Mouse (Mus musculus) adrenal gland, postnatal 36 days (tissue): ENCODE measurements at regions not wholly inside any gene's neighbourhood (a gene's known extent, or its start where the extent isn't known, plus 50 kb on each side); places are given as distances from the start of the nearest gene placed in this dataset.

ENCODE experiments used
- DNase-seq, 2 experiments: peaks; one replicate each; pipeline ENCODE4 v3.0.0; 2021; ENCODE audit warnings: mixed read lengths in 1 of 2

DNA sequence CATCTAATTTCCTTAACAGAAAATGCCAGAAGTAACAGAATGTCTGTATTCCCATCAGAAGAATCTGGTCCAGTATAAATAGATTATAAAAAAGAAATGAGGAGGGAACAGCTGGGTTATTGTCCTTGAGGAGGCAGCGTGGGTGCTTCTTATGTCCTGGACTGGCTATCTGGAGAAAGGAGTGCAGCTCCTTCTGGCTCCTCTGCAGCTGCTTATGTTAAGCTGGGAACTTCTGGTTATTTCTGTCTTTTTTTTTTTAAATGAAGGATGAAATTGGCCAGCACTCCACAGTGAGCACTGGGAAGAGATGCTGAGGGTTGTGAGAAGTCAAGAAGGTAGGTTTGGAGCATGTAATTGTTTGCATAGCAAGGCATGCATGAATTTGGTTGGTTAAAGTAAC lies 441.5 kb downstream of the Ebf1 start:
- DNase-seq = no peak

DNA sequence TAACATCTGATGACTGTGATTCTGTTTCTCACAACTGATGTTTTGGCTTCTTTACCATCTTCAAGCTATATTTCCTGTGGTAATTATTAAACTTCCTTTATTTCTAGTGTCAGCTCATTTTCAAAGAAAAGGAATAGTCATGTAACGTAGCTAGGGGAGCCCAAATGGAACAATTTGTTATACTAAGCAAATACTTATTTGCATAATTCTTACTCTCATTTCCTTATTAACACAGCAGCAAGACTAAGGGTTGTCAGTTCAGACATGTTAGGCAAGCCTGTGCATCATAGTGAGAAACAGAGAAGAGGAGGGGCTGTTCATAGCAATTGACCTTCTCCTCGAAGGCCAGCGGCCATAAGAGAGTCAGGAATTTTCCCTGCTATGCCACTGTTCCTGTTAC lies 449.5 kb downstream of the Ebf1 start:
- no peak for DNase-seq

DNA sequence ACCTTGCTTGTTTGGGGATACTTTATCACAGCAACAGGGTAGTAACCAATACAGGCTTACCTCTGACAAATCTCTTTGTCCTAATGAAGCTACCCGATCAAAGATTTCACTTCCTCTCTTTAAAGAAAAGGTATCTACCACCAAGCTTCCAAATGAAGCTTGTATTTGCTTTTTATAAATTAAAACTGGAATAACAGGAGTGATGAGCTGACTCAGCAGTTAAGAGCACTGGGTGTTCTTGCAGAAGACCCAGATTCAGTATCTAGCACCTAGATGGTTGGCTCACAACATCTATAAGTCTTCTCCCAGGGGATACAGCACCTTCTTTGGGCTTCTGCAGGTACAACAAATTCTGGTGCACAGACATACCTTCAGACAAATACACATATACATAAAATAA lies 453.2 kb downstream of the Ebf1 start:
- DNase-seq = no peak

DNA sequence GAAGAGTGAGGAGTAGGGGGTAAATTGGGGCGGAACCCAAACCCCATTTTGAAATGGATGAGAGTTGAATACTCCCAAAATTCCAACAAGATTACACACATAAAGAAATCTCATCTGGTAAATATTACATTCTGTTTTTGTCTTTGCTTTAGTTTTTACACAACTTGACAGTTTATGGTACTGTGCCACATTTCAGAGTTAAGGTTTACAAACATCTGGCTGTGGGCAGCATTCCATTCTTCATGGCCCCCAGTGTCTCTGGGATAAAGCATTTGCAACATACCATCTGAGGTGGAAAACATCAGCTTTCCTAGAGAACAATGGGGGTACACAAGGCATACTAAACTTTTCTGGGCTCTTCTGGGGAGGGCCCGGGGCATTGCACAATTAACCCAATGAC lies 454.1 kb downstream of the Ebf1 start:
- no peak for DNase-seq

DNA sequence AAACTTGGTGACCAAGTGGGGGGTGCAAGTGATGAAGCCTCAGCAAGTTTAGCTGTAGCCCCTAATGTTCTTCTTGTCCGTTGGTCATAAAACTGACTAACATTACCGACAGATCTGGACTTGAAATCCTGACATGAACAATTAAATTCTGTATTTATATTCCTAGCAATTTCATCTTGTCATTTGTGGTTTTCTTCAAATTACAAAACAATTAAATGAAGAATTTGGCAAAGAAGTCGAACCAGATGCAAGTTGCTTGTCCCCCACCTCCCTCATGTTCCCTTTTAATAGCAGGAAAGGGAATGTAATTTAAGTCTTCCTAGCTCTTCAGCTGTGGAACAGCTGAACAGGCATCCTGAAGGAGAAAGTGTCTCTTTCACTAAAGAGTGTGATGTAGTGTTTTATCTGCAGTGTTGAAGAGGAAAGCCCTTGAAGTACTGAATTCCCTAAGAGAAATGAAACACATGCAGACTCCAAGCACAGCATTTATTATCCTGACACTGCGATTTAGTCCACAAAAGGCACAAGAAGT lies 467.5 kb downstream of the Ebf1 start:
- DNase-seq = no peak

DNA sequence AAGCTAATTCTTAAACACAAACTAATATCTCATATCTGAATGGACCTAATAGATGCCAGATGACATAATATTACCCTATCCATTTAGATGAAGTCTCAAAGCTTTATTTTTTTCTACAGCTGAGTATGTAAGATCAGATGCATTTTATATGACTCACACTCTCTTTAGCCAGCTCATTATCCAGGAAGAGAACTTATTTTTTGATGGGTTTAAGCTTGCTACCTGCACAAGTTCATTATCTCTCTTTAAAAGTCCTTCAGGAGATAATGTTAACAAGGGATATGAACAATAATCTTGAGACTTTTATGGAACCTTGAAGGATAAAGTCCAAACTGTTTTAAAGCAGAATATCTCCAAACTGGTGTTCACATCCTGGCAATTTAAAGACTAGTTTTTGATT lies 468.0 kb downstream of the Ebf1 start:
- DNase-seq = no peak

DNA sequence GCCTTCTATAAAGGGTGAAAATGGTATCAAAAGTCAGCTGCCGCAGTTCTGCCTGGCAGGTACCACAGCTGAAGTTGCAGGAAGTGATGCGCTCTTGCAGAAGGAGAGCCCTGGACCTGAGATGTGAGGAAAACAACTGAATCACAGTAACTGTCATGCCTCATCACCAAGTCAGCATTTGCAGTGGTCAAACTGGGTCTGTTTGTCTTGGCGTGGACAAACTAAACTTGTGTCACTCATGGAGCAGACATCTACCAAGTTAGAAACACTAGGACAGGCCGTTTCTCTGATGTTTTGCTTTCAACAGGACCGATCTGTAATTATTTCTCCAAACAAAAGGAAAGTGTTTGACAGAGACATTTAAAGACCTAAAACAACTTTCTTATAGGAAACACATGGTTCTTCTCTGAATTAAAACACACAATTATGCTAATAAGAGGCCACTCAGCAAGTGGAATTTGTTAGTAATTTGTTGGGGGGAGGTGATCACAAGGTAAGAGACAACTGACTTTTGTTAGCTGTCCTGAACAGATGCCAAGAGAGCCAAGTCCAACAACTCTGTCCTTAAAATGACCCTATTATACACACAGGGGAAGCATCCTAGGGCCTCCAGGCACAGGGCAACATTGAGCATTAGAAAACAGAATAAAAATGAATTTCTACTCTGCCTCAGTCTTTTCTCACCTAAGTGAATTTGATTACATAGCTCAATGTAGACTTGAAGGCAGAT lies 470.2 kb downstream of the Ebf1 start:
- no peak for DNase-seq

DNA sequence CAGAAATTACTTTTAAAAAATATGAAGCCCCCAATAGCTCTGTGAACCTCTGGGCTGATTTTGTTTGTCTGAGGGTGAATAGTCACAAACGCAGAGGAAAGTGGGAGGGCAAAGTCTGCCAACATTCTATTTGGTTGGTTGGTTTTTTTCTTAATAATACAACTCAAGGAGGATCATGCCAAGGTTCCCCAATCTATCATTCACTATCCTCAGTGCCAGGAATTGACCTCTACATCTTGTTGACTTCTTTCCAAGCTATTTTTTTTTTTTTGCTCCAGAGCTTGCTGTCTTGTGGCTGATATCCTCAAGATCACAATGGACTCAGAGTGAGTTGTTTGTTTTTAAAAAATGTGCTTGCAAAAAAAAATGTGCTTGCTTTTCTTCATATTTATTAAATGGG lies 471.2 kb downstream of the Ebf1 start:
- DNase-seq = no peak

DNA sequence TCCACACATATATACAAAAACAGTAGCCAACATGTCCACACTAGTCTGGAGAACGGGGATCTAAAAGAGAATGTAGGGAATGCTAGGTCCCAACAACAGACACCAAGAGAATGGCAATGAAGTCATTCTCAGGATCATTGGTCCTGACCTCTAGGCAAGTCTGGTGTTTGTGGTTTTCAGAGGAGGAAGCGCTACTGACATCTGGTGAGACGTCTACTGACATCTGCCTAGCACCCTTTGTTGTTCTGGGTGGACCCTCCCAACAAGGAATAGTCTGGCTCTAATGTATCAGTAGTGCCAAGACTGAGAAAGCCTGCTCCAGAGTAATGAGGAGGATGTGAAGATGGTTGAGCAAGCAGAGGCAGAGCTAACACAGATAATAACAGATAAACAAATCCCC lies 472.4 kb downstream of the Ebf1 start:
- no peak for DNase-seq

DNA sequence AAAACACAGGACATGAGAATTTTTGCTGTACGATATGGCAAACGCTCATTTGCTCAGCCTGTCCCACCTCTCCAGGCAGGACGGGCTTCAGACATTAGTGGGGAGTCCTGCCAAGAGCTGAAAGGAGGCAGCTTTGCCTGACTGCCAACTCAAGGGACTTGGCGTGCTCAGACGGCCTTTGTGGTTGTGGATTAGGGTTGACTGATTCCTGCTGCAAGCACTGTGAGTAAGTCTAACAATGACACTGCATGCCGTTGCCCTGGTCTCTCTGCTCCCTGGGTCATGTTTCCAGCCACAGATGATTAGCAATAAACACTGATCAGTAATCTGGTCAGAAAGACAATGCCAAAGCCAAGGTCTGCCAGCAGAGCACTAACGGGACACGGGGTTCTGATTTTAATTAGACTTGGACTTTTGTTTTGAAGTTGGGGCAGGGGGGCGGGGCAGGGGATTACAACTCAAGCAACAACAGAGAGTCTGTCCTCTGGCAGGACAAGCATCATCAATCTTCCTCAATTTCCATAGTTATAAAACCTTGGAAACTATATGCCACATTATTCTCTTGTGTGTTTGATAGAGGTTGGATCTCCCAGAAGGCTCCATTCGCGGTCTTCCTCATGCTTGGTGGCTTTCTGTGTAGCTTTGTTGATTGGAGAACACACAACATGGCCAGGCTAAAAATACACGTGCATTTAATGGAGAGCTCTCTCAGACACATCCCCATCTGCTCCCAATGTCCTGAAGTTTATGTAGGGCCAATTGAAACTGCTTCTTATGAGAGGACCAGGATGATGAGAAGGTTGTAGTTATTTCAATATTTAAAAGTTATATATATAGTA lies 486.6 kb downstream of the Ebf1 start:
- peak; percentile 1 to 27 for DNase-seq

DNA sequence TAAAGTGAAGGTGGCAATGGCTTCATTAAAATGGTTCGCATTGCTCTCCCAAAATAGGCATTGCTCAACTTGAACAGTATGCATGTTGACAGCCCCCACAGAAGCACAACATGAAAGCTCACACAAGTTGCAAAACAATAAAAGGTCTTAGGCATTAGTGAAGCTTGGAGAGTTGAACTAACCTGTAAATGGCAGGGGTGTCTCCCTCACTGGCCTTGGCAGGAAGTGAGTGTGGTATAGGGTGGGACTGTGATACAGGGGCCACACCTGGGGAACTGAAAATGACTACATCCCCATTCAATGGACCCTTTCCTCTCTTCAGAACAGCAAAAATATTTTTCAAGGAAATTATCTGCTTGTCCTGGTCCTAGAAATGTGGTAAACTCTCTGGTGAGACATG lies 499.6 kb downstream of the Ebf1 start:
- no peak for DNase-seq

DNA sequence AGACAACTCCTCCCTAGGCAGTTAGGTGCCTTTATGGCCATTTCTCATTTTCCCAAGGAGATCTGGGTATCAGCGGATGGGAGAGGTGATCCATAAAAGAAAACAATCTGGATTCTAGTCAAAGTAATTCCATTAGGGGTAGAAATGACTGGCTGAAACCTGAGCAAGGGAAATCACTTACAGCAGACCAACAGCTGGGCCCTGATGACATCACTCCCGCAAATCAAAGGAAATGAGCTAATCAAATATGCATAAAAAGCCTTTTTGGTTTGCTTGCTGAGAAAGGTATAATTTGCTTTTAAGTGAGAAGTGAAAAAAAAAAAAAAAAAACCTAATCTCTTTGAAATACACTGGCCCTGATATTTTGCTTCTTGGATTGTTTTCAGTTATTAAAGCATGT lies 506.2 kb downstream of the Ebf1 start:
- DNase-seq = no peak

DNA sequence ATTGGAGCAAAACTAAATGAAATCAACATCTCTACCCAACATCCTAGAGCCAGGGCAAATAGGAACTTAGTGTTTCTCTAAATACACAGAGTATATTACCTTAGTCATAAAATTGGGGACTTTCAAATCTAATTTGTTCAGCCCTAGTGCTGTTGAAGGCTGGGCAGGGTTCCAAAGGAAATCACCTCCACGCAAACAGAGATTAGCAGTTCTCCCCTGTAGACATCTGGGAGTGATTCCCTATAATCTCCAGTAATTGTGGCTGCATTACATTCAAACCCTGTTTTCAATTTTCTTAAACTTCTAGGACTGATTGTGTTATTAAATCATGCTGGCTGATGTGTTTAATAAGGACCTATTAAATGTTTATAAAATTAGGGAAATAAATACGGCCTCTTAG lies 519.7 kb downstream of the Ebf1 start:
- no peak for DNase-seq

DNA sequence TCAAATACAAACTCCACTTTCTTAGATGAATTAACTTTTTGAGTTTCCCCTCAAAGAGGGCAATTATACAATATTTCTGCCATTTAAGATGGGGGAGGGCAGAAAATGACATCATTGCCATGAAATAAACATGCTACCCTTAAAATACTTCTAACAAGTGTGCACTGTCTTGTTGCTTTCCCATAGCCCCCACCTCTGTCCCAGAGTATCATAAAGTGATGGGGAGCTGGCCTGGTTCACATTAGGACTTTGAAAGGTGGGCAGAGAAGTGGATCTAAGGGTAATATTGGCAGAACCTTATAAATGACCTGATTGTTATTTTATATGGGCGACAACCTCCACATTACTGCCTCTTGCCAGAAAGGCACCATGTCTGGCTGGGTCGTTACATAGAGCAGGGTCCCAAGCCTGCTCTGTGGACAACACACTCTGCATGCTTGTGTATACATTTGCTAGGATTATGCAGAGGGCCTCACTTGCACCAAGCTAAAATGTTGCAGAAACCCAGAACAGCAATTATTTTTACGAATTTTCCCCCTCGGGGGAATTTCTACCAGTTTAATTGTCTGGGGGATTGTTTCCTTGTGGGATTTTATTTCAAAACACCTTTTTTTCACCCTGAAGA lies 521.3 kb downstream of the Ebf1 start:
- DNase-seq = no peak

DNA sequence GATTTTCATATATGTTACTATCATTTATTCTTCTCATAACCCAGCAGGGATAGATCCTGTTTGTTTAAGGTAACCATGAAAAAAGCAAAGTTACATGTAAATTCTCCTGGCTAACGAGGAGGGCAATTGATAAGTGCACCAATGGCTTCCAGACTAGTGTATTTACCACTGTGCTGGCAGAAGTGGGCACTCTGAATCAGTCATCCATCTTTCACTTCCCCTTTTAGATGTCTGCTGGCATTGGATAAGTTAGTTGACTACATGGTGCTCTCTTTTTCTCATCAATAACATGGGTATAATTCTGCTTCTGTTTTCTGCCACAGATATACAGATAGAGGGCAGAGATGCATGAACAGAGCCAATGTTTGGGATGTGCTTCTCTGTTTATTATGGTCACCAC lies 523.4 kb downstream of the Ebf1 start:
- no peak for DNase-seq

DNA sequence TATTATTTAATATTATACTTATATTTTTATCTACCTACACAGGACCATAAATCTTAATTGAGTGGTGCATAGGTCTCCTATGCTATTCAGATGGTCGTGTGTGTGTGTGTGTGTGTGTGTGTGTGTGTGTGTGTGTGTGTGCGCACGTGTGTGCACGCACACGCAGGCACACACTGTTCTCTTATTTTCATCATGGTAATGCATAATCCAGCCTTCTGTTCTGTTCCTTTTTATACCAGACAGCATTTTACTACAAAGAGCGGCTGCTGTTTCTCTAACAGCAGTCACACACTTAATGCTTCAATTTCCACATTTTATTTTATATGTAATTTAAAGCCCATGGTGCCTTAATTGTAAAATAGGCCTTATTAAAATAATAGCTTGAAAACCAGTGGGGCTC lies 537.0 kb downstream of the Ebf1 start:
- no peak for DNase-seq

DNA sequence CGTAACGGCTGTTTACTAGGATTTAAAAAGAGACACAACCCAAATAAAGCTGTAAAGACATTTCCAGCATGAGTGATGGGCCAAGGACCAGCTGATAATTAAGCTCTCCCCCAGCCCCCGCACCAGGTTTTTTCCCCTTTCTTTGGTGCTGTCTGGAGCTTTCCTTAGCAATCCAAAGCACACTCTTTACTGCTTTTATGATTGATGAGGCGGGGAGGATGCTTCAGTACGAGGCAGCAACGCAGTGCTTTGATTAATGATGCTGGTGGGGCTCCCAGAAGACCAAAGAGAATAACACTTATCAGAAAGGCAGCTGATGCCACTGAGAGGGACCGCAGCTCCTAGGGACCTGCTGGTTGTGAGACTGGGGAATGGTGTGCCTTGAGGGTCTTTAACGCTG lies 537.4 kb downstream of the Ebf1 start:
- DNase-seq = no peak

DNA sequence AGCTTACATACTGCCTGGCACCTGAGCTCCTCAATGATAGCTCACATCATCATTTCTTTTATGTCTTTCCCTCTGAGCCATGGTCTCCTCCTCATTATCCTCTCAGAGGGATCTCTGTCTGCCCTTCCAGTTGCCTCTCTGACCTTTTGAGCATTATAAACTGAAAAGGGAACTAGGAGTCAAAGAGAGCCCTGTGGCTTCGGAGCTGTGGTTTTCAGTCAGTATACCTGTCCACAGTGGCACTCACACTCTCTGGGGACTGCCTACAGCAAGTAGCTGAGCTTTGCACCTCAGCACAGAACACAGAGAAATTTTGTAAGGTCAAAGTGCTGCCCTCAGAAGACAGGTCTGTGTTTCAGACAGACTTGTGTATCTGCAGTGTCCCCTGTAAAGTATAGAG lies 538.7 kb downstream of the Ebf1 start:
- DNase-seq = no peak

DNA sequence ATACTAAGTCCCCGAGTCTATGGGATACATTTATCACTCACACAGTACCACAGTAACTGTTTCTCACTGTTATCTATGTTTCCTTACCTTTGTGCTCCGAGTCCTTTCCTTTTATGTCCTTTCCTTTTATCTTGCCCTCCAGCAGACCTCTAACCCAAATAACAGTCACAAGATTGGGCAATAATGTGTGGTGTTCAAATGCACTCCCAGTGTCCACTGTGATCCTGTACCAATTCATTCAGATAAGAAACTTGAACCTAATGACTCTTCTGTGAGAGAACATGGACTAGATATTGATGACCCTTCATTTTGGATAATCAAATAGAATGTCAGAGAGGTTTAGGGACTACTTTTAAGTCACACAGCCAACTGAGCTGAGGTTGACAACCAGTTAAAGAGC lies 541.2 kb downstream of the Ebf1 start:
- no peak for DNase-seq

DNA sequence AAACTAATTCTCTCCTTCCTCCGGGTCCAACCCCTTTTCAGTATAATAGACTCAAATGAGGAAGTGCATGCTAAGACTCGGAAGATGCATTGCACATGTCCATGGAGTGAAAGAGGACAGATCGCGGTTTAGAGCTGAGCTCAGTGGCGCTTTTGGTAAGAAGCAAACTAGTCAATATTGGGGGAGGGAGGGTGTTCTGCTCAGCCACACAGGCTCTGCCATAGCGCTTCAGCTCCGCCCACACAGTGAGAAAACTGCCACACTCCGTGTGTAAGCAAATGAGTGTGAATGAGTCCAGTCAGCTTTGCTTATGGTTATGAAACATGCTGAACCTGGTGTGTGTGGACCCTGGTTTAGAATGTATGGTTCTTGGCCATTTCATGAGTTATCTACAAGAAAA lies 543.8 kb downstream of the Ebf1 start:
- no peak for DNase-seq

DNA sequence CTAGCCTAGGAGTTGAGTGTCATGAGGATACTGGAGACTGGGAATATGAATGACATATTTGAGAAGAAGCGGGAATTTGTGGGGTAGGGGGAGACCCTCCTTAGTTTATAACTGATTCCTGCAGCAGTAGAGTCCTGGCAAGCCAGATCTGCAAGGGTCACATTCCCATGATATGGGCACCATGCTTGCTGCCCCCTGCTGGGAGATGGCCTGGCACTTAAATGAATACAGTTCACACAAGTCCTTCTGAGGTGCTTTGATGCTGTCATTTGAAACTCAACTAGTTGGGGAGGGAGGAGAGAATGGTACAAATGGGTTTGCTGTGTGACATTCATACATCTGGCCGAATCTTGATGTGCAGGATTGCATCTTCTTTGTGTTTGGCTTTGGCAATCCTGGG lies 556.4 kb downstream of the Ebf1 start:
- no peak for DNase-seq

DNA sequence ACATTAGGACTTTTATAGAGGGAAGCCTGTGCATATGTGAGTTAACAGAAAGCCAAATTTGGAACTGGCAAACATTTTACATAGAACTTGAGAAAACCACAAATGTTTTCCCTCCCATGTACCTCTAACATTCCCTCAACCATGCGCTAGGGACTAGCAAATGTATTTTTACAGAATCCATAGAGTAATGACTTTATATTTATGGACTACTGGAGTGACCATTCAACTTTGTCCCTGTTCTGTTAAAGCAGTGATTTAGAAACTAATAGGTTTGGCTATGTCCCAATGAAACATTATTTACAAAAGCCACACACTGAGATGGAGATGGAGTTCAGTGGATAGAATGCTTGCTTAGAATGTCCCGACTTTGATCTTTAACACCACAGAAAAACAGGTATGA lies 557.0 kb downstream of the Ebf1 start:
- no peak for DNase-seq
